Mouse (Mus musculus) midbrain, embryonic 10.5 days (tissue): ENCODE results near the gene Cytip. TPM values are rescaled to one million over a fixed set of nuclear protein-coding genes. Genes with fewer than 3 reads are reported as not detected.
A peak's percentile ranks its signal among the peaks of the same experiment; 100 is the strongest.

ENCODE experiments used
- DNase-seq: peaks from one replicate; pipeline ENCODE4 v3.0.0-alpha.2; 2017; ENCODE audit warnings: low spot score
- H3K27ac ChIP-seq: fragments of 300-500 bp; sonication (generic); replicated peaks from 2 replicates; pipeline ENCODE4 v1.5.1; 2016; ENCODE audit warnings: mild to moderate bottlenecking
- H3K27me3 ChIP-seq: fragments of 300-500 bp; sonication (generic); 2 replicates; pipeline ENCODE4 v1.6.1; 2016; ENCODE audit warnings: low read depth, mild to moderate bottlenecking; ENCODE audit not compliant: poor library complexity, severe bottlenecking
- H3K36me3 ChIP-seq: fragments of 300-500 bp; sonication (generic); 2 replicates; pipeline ENCODE4 v1.6.1; 2016; ENCODE audit warnings: mild to moderate bottlenecking, moderate library complexity
- H3K4me1 ChIP-seq: fragments of 300-500 bp; sonication (generic); 2 replicates; pipeline ENCODE4 v1.6.1; 2016
- H3K4me3 ChIP-seq: fragments of 300-500 bp; sonication (generic); 2 replicates; pipeline ENCODE4 v1.5.1; 2016; ENCODE audit warnings: mild to moderate bottlenecking, moderate library complexity
- H3K9me3 ChIP-seq: fragments of 300-500 bp; sonication (generic); replicated peaks from 2 replicates; pipeline ENCODE4 v1.6.1; 2016; ENCODE audit warnings: mild to moderate bottlenecking
- WGBS: fragments of 180-500 bp; shearing (Covaris S2); methylation state at CpG from one replicate; pipeline ENCODE4 v1.1.7; 2016; 5-methylcytosine and 5-hydroxymethylcytosine counted together
- polyA plus RNA-seq: library from polyadenylated mRNA; unstranded; fragments of >200 nt; fragmentation: Nextera tagmentation; extraction: Ambion mirVana; gene quantifications from 2 replicates; pipeline ENCODE4 v1.2.1, GENCODE M21; 2016

Gene Cytip
- polyA plus RNA-seq = 0.05 and 0.06 TPM in 2 replicates

DNA sequence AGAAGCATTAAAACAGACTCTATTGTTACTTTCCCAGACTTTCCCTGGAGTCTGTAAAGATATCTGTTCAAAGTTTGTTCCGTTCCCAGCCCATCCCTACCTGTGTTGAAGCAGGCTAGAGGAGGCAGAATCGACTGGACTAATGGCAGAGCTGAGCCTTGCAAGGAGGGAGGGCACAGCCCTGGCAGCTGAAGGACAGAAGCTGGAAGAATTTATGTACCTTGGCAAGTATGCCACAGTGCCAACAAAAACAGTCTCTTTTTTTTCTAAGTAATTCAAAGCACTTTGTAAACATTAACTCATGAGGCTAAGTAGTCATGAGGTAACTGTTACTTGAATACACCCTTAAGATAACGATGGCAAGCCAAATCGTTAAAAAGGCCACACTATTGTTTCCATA, at the start of gene Cytip:
Gene Cytip (minus strand): TSS at position 187 of the 400 bp plus-strand sequence.
- Histone ChIP-seq H3K4me3 (no peak within 1 kb of the TSS), H3K4me1 (no peaks in the 10 kb centered on the region), H3K27ac (no peak within 1 kb of the TSS), H3K9me3 (no peaks in the 10 kb centered on the region), H3K36me3 (no peaks in the 10 kb centered on the region), H3K27me3 (no peaks in the 10 kb centered on the region)
- DNase-seq = no peak
- WGBS = 87% methylated on average over 4 of the region's 4 CpGs

DNA sequence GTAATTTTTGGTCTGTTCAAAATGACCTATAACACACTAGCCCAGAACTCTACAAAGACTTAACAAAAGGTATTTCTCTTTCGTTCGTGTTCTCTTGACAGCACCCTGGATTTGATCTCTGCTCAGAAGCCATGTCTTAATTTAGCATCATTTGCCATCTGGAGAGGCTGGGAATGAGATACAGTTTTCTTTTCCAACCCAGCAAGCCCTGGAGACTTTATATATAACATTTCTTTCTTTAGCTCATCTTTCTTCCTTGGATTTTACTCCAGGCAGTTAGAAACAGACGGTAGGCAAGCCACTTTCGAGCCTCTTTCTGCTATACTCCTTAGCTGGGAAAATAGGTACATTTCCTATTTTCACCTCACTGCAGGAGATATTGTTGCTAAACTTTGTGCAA, 45.3 kb upstream of the Cytip start:
- Histone ChIP-seq H3K9me3 (no peaks in the 10 kb centered on the region), H3K36me3 (no peaks in the 10 kb centered on the region), H3K4me3 (no peak overlapping the region), H3K27me3 (no peaks in the 10 kb centered on the region), H3K27ac (no peak overlapping the region), H3K4me1 (no peaks in the 10 kb centered on the region)
- DNase-seq = no peak
- WGBS = 88% methylated on average over 4 of the region's 4 CpGs

DNA sequence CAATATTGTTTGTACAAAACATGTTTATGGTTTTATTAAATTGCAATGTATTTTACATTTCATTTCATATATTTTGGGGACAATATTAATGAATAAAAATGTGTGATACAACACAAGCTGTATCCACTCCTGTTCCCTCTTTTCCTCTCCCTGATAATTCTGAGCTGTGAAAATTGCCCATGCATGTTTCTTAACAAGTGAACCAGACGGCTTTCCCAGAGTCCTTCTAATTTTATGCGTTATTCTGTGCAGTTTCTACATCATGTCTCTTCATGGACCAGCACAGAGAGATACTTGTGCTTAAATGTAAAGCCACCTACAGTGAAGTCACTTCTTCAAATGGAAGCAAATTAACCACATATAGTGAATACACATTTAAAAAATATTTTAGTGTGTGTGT, 42.2 kb upstream of the Cytip start:
- no peaks in the 10 kb centered on the region for H3K36me3 ChIP-seq
- H3K9me3 ChIP-seq = no peaks in the 10 kb centered on the region
- WGBS = 79% methylated on average over 2 of the region's 2 CpGs
- no peak overlapping the region for H3K27ac ChIP-seq
- DNase-seq = no peak
- H3K27me3 ChIP-seq = no peaks in the 10 kb centered on the region
- no peaks in the 10 kb centered on the region for H3K4me1 ChIP-seq
- no peak overlapping the region for H3K4me3 ChIP-seq

DNA sequence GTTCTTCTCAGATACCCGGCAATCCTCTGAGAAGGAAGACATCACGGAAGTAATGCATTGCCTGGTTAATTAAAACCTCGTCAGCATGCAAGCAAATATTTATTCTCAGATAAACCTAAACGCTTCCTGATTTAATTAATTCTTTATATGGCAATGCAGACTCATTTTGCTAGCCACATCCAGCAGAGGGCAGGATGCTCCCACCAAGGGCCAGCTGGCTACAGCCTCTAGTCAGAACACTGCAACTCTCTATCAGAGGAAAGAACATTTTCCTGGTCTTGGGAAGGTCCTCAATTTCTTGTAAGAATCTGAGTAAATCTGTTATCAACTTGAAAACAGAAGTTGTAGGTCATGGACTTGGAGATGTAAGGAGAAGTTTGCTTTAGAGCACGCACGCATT, 4.1 kb upstream of the Cytip start:
- Histone ChIP-seq H3K9me3 (no peaks in the 10 kb centered on the region), H3K36me3 (no peaks in the 10 kb centered on the region), H3K4me3 (no peak overlapping the region), H3K27me3 (no peaks in the 10 kb centered on the region), H3K27ac (no peak overlapping the region), H3K4me1 (no peaks in the 10 kb centered on the region)
- DNase-seq = peak; percentile 19
- WGBS = 79% methylated on average over 6 of the region's 6 CpGs

DNA sequence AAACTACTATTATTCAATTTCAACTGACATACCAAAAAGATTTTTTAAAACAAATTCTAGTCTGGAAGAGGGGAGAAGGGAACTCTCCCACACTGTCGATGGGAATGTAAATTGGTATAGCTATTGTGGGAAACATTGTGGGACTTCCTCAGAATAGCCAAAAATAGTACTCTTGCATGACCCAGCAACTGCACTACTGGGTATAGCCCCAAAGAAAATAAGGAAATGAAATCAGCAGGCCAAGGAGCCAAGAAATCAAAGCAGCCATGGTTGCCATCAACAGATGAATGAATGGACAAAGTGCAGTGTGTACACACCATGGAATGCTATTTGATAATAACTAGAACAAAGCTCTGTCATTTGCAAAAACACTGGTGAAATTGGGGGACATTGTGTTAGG, 1.5 kb upstream of the Cytip start:
- 88% methylated on average over 1 of the region's 1 CpGs for WGBS

DNA sequence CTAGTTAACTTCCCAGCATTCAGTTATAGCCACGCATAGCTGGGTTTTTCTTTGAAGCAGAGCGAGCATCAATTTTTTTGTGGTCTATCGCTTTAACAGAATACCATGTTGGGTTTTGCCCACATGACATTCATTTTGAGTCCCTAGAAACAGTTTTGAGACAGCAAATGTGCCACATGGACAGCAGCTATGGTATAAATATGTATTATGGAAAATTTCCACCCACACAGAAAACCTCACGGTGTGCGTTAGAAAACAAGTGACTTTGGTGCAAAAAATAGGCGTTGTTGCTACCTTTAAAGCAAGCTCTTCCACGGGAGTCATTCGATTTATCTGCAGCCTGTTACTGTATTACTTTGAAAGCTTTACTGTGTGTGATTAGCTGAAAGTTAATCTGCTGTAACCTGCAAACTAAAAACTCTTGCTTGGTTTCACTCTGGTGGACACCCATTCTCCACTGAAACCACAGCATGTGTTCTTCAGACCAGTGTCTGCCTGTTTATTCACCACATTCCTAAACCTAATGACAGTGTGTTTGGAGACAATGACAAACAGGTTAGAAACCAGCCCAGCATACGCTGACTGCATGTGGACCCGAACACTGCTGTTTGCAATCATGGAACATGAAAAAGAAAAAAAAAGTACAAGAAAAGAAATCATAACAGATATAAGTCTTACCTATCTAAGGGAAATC, 763 bp downstream of the Cytip start:
- no peak for DNase-seq
- Histone ChIP-seq H3K4me1 (no peaks in the 10 kb centered on the region), H3K9me3 (no peaks in the 10 kb centered on the region), H3K36me3 (no peaks in the 10 kb centered on the region), H3K27ac (no peak overlapping the region), H3K27me3 (no peaks in the 10 kb centered on the region), H3K4me3 (no peak overlapping the region)
- 89% methylated on average over 10 of the region's 10 CpGs for WGBS

More for the DNA sequence above, 1.5 kb upstream of the Cytip start:
- no peaks in the 10 kb centered on the region for H3K27me3 ChIP-seq
- H3K4me1 ChIP-seq = no peaks in the 10 kb centered on the region
- no peak overlapping the region for H3K27ac ChIP-seq
- DNase-seq = no peak
- H3K36me3 ChIP-seq = no peaks in the 10 kb centered on the region
- no peaks in the 10 kb centered on the region for H3K9me3 ChIP-seq
- no peak overlapping the region for H3K4me3 ChIP-seq

DNA sequence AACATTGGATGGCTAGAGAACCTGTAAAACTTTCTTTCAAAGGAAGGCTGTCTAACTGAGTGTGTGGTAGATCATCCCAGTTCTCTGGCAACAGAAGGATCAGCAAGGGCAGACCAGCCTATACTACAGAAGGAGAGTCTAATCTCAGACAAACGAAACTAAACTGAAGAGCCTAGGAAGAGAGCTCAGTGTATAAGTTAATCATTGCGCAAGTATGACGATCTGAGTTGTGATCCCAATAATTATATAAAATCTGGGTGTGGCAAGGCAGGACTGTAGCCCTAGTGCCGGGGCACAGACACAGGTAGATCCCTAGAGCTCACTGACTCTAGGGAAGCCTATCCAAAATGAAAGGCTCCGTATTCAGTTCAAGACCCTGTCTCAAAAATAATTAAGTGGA, 3.2 kb downstream of the Cytip start:
- H3K27me3 ChIP-seq = no peaks in the 10 kb centered on the region
- 93% methylated on average over 5 of the region's 5 CpGs for WGBS
- H3K36me3 ChIP-seq = no peaks in the 10 kb centered on the region
- DNase-seq = no peak
- no peak overlapping the region for H3K27ac ChIP-seq
- no peaks in the 10 kb centered on the region for H3K4me1 ChIP-seq
- H3K9me3 ChIP-seq = no peaks in the 10 kb centered on the region
- H3K4me3 ChIP-seq = no peak overlapping the region

DNA sequence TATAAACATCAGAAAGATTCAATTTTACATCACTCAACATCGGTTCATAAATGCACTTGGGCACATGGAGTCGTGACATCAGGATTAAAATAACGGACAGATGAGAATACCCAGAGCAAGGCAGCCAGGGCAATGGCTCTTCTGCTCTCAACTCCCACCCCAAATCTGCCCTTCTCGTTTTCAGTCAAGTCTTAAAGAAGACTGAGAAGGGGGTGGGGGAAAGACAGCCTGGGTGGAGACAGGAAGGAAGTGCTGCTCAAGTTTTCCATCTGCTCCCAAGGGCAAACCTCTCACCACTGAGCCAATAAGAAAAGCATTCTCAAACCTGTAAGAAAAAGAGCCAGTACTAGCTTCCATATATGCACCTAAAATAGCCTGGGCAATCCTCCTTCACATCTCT, 5.8 kb downstream of the Cytip start:
- H3K4me3 ChIP-seq = no peak overlapping the region
- no peaks in the 10 kb centered on the region for H3K9me3 ChIP-seq
- no peak for DNase-seq
- H3K27me3 ChIP-seq = no peaks in the 10 kb centered on the region
- H3K36me3 ChIP-seq = no peaks in the 10 kb centered on the region
- no peaks in the 10 kb centered on the region for H3K4me1 ChIP-seq
- 80% methylated on average over 4 of the region's 4 CpGs for WGBS
- no peak overlapping the region for H3K27ac ChIP-seq

DNA sequence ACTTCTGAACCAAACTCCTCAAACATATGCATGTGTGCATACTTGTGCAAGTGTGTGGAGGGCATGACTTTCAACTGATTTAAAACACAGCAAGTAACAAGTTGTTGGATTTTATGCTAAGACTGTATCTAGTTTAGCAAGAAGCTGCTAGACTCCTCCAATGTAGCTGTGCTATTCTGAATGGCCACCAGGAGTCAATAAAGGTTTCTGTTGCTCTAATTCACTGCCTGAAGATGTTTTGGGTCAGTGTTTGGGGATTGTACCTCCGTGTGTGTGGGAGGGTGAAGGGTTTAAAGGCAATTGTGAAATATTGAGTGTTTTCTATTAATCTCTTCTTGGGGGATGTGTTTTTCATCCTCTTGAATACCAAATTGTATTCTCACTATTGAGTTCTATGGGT, 6.4 kb downstream of the Cytip start:
- no peak overlapping the region for H3K27ac ChIP-seq
- no peaks in the 10 kb centered on the region for H3K27me3 ChIP-seq
- no peak for DNase-seq
- WGBS = 50% methylated on average over 1 of the region's 1 CpGs
- H3K4me1 ChIP-seq = no peaks in the 10 kb centered on the region
- H3K4me3 ChIP-seq = no peak overlapping the region
- no peaks in the 10 kb centered on the region for H3K9me3 ChIP-seq
- H3K36me3 ChIP-seq = no peaks in the 10 kb centered on the region

DNA sequence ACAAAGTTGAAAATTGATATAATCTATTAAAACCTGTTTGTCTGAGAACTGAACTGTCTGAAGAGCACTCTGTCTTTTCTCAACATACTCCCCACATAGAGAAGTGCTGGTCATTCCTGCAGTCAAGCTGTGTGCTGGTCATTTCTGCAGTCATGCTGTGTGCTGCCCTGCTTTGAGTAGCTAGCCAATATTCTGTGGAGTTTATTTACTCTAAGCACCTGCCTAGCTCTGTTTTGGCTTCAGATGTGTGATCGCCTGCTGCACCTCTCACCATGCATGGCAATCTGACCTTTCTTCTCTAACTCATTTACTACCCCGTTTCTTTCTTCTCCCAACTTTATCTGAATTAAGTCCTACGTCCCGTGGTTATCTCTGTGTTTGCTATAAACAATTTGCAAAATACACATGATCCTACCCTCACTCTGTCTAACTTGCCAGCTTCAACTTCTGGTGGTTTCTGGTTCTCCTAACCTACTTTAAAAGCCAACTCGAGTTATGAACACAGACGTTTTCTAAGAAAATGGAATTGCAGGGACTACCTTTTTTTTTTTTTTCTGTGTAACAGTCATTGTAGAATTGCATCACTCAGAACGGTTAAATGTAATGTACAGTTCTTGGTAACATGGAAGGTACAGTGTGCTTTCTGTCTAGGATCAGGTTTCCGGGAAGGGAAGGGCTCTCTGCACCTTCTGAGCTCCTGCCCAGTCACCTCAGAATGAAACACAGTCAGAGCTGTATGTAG, 7.9 kb downstream of the Cytip start:
- Histone ChIP-seq H3K27ac (no peak overlapping the region), H3K4me1 (no peaks in the 10 kb centered on the region), H3K9me3 (no peaks in the 10 kb centered on the region), H3K36me3 (no peaks in the 10 kb centered on the region), H3K27me3 (no peaks in the 10 kb centered on the region), H3K4me3 (no peak overlapping the region)
- 84% methylated on average over 8 of the region's 8 CpGs for WGBS
- DNase-seq = no peak

DNA sequence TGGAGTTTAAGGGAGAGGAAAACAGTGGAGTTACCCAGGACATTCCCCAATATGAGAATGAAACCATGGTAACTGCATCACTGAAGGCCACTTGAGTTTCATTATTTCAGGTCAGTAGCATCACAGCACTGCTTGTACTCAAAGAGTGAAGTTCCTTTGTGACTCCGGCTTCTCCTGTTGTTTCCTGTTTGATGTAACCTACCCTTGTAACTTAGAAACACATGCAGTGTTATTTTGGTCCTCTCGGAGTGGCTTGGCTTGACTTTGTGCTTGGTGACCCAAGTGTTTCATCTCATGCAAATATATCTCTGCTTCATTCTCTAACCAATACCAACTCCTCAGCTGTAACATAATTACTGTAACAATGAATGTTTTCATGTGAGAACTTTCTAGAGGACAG, 11.1 kb downstream of the Cytip start:
- DNase-seq = no peak
- 73% methylated on average over 2 of the region's 2 CpGs for WGBS
- H3K27ac ChIP-seq = no peak overlapping the region
- no peaks in the 10 kb centered on the region for H3K4me1 ChIP-seq
- H3K36me3 ChIP-seq = no peaks in the 10 kb centered on the region
- no peaks in the 10 kb centered on the region for H3K27me3 ChIP-seq
- no peaks in the 10 kb centered on the region for H3K9me3 ChIP-seq
- no peak overlapping the region for H3K4me3 ChIP-seq

DNA sequence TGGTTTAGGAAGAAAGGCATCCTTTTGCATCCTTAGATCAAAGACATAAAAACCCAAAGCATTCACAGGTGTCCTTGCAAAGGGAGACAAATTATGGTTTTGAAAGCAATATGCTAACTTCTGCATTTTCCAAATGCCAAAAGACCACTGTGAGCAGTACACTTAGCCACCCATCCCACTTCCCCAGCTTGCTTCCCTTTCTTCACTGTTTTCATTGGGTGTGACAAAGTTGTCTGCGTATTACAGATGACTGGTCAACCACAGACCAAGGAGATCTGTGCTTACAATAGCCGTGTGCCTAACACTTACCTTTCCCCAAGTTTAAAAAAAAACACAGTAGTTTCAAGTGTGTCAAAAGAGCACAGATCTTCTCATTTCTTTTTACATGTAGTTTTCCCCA, 11.7 kb downstream of the Cytip start:
- no peak for DNase-seq
- H3K27ac ChIP-seq = no peak overlapping the region
- WGBS = 86% methylated on average over 2 of the region's 2 CpGs
- H3K4me1 ChIP-seq = no peaks in the 10 kb centered on the region
- no peaks in the 10 kb centered on the region for H3K36me3 ChIP-seq
- no peaks in the 10 kb centered on the region for H3K27me3 ChIP-seq
- no peaks in the 10 kb centered on the region for H3K9me3 ChIP-seq
- H3K4me3 ChIP-seq = no peak overlapping the region

DNA sequence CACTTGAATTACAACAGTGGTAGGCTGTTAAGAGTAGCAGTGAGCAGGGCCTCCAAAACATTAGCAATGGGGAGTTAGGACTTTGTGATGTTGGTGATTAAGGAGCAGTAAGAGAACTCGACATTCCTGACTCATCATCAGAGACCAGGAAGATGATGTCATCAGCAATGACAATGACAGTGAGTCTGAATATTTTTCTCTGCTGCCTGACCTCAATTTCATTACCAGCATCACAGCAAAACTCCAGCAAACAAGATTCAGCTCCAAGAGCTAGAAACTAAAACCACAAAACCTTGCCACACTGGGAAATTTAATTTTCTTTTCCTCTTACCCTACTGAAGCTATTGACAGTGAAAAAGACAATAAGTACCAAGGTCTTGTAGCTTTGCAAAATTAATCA, 14.6 kb downstream of the Cytip start:
- H3K27ac ChIP-seq = no peak overlapping the region
- H3K4me3 ChIP-seq = no peak overlapping the region
- no peaks in the 10 kb centered on the region for H3K36me3 ChIP-seq
- no peaks in the 10 kb centered on the region for H3K9me3 ChIP-seq
- no peak for DNase-seq
- H3K4me1 ChIP-seq = no peaks in the 10 kb centered on the region
- 89% methylated on average over 1 of the region's 1 CpGs for WGBS
- no peaks in the 10 kb centered on the region for H3K27me3 ChIP-seq
